Mouse (Mus musculus): ENCODE measurements around the gene Csnka2ip. TPM values are rescaled to one million over a fixed set of nuclear protein-coding genes. Genes with fewer than 3 reads are reported as not detected.

Csnka2ip gene
- polyA plus RNA-seq, 1 experiment: not detected

DNA sequence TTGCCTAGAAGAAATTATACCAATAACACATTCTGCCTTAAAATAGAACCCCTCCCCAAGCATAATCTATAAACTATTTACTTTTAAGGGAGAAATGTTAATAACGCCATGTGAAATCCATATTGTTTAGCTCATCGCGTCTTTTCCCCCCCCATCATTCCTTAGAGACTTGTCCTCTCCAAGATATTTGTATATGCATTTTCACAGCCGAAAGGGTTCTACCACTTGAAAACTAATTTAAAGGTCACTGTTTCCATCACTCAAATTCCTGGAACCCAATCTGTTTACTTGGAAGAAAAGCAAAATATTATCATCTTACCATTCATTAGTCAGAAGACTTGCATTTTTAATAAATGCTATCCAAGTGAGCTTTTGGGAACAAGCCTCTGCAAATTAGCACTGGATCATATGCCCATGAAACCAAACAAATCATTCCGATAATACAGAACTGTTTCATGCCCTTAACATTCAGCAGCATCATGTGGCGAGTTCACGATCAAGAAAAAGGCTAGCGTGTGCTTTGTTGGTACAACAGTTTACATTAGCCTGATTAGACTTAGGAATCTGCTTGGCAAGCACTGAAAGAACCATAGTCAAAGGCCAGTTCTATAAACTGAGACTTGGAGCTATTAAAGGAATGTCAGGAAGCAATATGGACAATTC, 16.5 kb downstream of the Csnka2ip start:
- Histone ChIP-seq H3ac (ENCODE audit: control insufficient read depth, insufficient read length) (no peak overlapping the region), H3K27me3 (ENCODE audit: control insufficient read depth, insufficient read depth, insufficient read length) (no peaks in the 10 kb centered on the region), H3K79me2 (ENCODE audit: control insufficient read depth, insufficient read depth) (no peaks in the 10 kb centered on the region), H3K36me3 (ENCODE audit: control insufficient read depth, insufficient read depth) (no peaks in the 10 kb centered on the region), H3K4me2 (ENCODE audit: low read depth) (no peak overlapping the region), H3K4me3 (no peak overlapping the region)
- TF ChIP-seq POLR2AphosphoS2 (IDR thresholded peaks at IDR 0.05; ENCODE audit: insufficient read length, low read depth): no peak
- no peak for TF ChIP-seq POLR2A (IDR thresholded peaks at IDR 0.05; ENCODE audit: insufficient read length, low read depth)
- no peak for TF ChIP-seq MYOG (IDR thresholded peaks at IDR 0.05; ENCODE audit: control insufficient read depth in 1 of 3, insufficient read depth in 1 of 3, insufficient read length in 2 of 3, low read depth in 2 of 3)
- no peak for TF ChIP-seq REST (IDR thresholded peaks at IDR 0.05; ENCODE audit: insufficient read depth, insufficient read length)

- Histone ChIP-seq H3K4me3 (no peak overlapping the region), H3K27me3 (ENCODE audit: control insufficient read depth, insufficient read depth, insufficient read length) (no peaks in the 10 kb centered on the region)
- TF ChIP-seq POLR2A (IDR thresholded peaks at IDR 0.05; ENCODE audit: insufficient read length, low read depth) (no peak), MYOD1 (IDR thresholded peaks at IDR 0.05; ENCODE audit: control insufficient read depth in 1 of 3, insufficient read length in 2 of 3, low read depth in 2 of 3) (no peak)
These were observed 17.6 kb downstream of the Csnka2ip start for GRCm38 (mm10) chr16:64584591-64584990.

DNA sequence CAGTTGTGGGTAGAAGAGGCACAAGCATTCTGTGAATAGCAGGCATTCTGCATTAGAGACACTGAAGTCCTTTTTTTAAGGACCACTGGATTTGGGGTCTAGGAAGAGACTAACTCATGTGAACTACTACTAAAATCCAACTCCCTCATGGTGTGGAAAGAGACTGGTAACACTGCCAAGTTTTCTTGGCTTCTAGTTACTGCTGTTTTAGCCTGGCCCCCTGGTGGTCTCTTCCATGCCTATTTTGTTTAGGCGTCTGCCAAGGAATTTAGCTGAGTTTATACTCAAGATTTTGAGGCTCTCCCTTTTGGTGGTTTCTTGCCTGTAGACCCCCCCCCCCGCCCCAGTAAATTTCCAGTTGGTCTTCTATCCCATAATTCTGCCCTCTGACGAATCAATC, 18.8 kb downstream of the Csnka2ip start:
- no peaks in the 10 kb centered on the region for H3K27me3 ChIP-seq (ENCODE audit: control insufficient read depth, insufficient read depth, insufficient read length)
- H3K79me2 ChIP-seq (ENCODE audit: control insufficient read depth, insufficient read depth): no peaks in the 10 kb centered on the region
- no peak for TF ChIP-seq CEBPB (IDR thresholded peaks at IDR 0.05; ENCODE audit: insufficient read depth, poor library complexity, severe bottlenecking)
- no peak for TF ChIP-seq MYOG (IDR thresholded peaks at IDR 0.05; ENCODE audit: control insufficient read depth in 1 of 3, insufficient read depth in 1 of 3, insufficient read length in 2 of 3, low read depth in 2 of 3)
- no peak for TF ChIP-seq E2F4 (IDR thresholded peaks at IDR 0.05; ENCODE audit: insufficient read depth)
- no peak for TF ChIP-seq MYOD1 (IDR thresholded peaks at IDR 0.05; ENCODE audit: control insufficient read depth in 1 of 3, insufficient read length in 2 of 3, low read depth in 2 of 3)
- no peak for TF ChIP-seq POLR2A (IDR thresholded peaks at IDR 0.05; ENCODE audit: insufficient read length, low read depth)
- no peak for TF ChIP-seq REST (IDR thresholded peaks at IDR 0.05; ENCODE audit: insufficient read depth, insufficient read length)
- TF ChIP-seq TCF12 (IDR thresholded peaks at IDR 0.05; ENCODE audit: insufficient read depth, poor library complexity, severe bottlenecking): no peak
- no peak for TF ChIP-seq MAX (IDR thresholded peaks at IDR 0.05; ENCODE audit: low read depth)
- TF ChIP-seq TCF3 (IDR thresholded peaks at IDR 0.05; ENCODE audit: insufficient read length, low read depth): no peak
- no peak for TF ChIP-seq POLR2AphosphoS2 (IDR thresholded peaks at IDR 0.05; ENCODE audit: insufficient read length, low read depth)
- no peak for TF ChIP-seq SRF (IDR thresholded peaks at IDR 0.05; ENCODE audit: control insufficient read depth, insufficient read length, low read depth)
- no peak for TF ChIP-seq USF1 (IDR thresholded peaks at IDR 0.05; ENCODE audit: low read depth)
- H3K4me2 ChIP-seq (ENCODE audit: low read depth): no peak overlapping the region
- no peak overlapping the region for H3K4me3 ChIP-seq
- H3K36me3 ChIP-seq (ENCODE audit: control insufficient read depth, insufficient read depth): no peaks in the 10 kb centered on the region
- H3ac ChIP-seq (ENCODE audit: control insufficient read depth, insufficient read length): no peak overlapping the region

More at GRCm38 (mm10) chr16:64584591-64584990, 17.6 kb downstream of the Csnka2ip start:
- H3K4me2 ChIP-seq (ENCODE audit: low read depth): no peak overlapping the region
- H3K79me2 ChIP-seq (ENCODE audit: control insufficient read depth, insufficient read depth): no peaks in the 10 kb centered on the region
- no peaks in the 10 kb centered on the region for H3K36me3 ChIP-seq (ENCODE audit: control insufficient read depth, insufficient read depth)
- no peak overlapping the region for H3ac ChIP-seq (ENCODE audit: control insufficient read depth, insufficient read length)

DNA sequence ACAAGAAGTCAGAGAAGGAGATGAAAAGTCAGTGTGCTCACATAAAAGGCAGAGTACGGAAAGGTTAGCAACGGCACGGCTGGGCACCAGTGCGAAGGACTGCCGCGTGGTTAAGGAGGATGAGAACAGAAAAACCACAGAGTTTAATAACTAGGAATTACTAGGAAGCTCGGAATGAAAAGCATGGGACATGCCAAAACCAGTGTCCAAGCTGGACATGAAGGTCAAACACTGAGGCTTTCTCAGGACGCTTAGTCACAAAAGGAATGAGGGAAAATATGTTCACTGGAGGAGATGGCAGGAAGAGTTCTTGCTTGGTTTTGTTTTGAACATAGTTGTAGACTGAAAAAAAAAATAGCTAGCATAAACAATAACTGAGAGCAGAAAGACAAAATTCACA, 32.7 kb downstream of the Csnka2ip start:
- H3ac ChIP-seq (ENCODE audit: control insufficient read depth, insufficient read length): no peak overlapping the region
- TF ChIP-seq E2F4 (IDR thresholded peaks at IDR 0.05; ENCODE audit: insufficient read depth) (no peak), TCF12 (IDR thresholded peaks at IDR 0.05; ENCODE audit: insufficient read depth, poor library complexity, severe bottlenecking) (no peak), USF1 (IDR thresholded peaks at IDR 0.05; ENCODE audit: low read depth) (no peak), MAX (IDR thresholded peaks at IDR 0.05; ENCODE audit: low read depth) (no peak), POLR2A (IDR thresholded peaks at IDR 0.05; ENCODE audit: insufficient read length, low read depth) (no peak), TCF3 (IDR thresholded peaks at IDR 0.05; ENCODE audit: insufficient read length, low read depth) (no peak), MYOG (IDR thresholded peaks at IDR 0.05; ENCODE audit: control insufficient read depth in 1 of 3, insufficient read depth in 1 of 3, insufficient read length in 2 of 3, low read depth in 2 of 3) (no peak), POLR2AphosphoS2 (IDR thresholded peaks at IDR 0.05; ENCODE audit: insufficient read length, low read depth) (no peak), SRF (IDR thresholded peaks at IDR 0.05; ENCODE audit: control insufficient read depth, insufficient read length, low read depth) (no peak), REST (IDR thresholded peaks at IDR 0.05; ENCODE audit: insufficient read depth, insufficient read length) (no peak), CEBPB (IDR thresholded peaks at IDR 0.05; ENCODE audit: insufficient read depth, poor library complexity, severe bottlenecking) (no peak), MYOD1 (IDR thresholded peaks at IDR 0.05; ENCODE audit: control insufficient read depth in 1 of 3, insufficient read length in 2 of 3, low read depth in 2 of 3) (no peak)
- no peaks in the 10 kb centered on the region for H3K79me2 ChIP-seq (ENCODE audit: control insufficient read depth, insufficient read depth)
- H3K4me3 ChIP-seq: no peak overlapping the region
- H3K4me2 ChIP-seq (ENCODE audit: low read depth): peak overlapping the region; percentile 61
- no peaks in the 10 kb centered on the region for H3K36me3 ChIP-seq (ENCODE audit: control insufficient read depth, insufficient read depth)
- H3K27me3 ChIP-seq (ENCODE audit: control insufficient read depth, insufficient read depth, insufficient read length): no peaks in the 10 kb centered on the region

- Histone ChIP-seq H3K27me3 (ENCODE audit: control insufficient read depth, insufficient read depth, insufficient read length) (no peaks in the 10 kb centered on the region), H3K4me2 (ENCODE audit: low read depth) (no peak overlapping the region), H3K79me2 (ENCODE audit: control insufficient read depth, insufficient read depth) (no peaks in the 10 kb centered on the region), H3K36me3 (ENCODE audit: control insufficient read depth, insufficient read depth) (no peaks in the 10 kb centered on the region), H3K4me3 (no peak overlapping the region), H3ac (ENCODE audit: control insufficient read depth, insufficient read length) (no peak overlapping the region)
- TF ChIP-seq TCF12 (IDR thresholded peaks at IDR 0.05; ENCODE audit: insufficient read depth, poor library complexity, severe bottlenecking) (no peak), USF1 (IDR thresholded peaks at IDR 0.05; ENCODE audit: low read depth) (no peak), SRF (IDR thresholded peaks at IDR 0.05; ENCODE audit: control insufficient read depth, insufficient read length, low read depth) (no peak)
These were observed 39.1 kb downstream of the Csnka2ip start for GRCm38 (mm10) chr16:64563081-64563480.

All from myocyte (in vitro differentiated cells).